Mouse (Mus musculus): ENCODE measurements around the gene Gpr88. TPM values are rescaled to one million over a fixed set of nuclear protein-coding genes. Genes with fewer than 3 reads are reported as not detected.
"Not testable (repeated sequence)": the region's sequence is repeated elsewhere in the genome, so short reads cannot be mapped to it uniquely, and the experiment has no call there.

The Gpr88 gene
- total RNA-seq, 2 experiments from 2014 or later = 0.14 TPM

DNA sequence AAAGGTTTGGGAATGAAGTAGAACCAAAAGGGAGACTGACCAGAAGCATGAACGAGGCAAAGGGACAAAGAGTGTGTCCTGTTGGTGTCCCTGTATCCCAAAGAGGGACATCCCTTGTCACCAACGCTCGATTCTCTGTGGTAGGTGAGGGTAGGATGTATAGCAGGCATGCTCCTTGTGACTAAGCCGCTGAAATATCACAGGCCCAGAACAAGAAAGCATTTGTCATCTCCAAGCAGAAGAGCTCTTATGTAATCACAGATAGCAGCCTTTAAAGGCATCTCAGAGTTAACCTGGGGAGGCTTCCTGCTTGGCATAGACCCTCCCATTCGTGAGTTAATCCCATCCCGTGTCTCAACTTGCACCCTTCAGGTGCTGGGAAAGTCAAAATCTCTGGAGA lies 8.8 kb downstream of the Gpr88 start:
- DNase-seq = no peak
- intact Hi-C loops (cut with DNase I) = no loop called here

- intact Hi-C loops (cut with DNase I) = no loop called here
- DNase-seq = no peak
Measured at GRCm38 (mm10) chr3:116242685-116243084, 10.6 kb downstream of the Gpr88 start.

- no peak for DNase-seq
- intact Hi-C loops (cut with DNase I) = no loop called here
Measured at GRCm38 (mm10) chr3:116237527-116237926, 15.8 kb downstream of the Gpr88 start.

- intact Hi-C loops (cut with DNase I) = no loop called here
- DNase-seq = no peak
Measured at GRCm38 (mm10) chr3:116236856-116237255, 16.4 kb downstream of the Gpr88 start.

DNA sequence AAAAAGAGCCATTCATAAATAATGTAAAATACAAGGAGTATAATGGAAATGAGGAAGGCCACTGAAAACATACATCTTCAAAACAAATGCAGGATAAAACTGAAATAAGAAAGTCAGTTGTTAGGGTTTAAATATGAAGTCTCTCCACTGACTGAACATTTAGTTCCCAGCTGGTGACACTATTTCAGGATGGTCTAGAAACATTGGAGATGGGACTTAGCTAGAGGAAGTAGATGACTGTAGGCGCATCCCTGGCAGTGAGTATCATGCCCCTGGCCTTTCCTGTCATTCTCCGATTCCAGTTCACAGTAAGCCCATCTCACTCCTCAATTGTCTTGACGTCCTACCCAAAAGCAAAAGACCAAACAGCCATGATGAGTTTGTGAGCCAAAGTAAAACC lies 19.8 kb downstream of the Gpr88 start:
- intact Hi-C loops (cut with DNase I) = no loop called here
- DNase-seq = no peak

DNA sequence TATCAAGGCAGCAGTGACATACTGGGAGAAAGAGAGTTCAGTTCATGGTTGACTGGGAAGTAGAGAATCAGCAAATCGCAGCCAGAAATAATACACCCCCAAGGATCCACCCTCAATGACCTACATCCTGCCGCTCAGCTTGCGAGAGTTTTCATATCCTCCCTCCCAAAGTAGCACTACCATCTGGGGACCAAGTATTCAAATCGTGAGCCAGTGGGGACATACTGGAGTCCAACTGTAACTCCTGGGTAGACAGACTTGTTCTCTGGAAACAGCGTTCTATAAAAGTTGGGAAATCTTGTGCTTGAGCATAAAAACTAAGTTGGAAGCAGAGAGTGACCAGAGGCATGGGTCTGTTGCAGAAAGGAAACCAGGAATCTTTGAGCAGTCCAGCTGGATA lies 20.5 kb downstream of the Gpr88 start:
- intact Hi-C loops (cut with DNase I) = no loop called here
- DNase-seq = no peak

DNA sequence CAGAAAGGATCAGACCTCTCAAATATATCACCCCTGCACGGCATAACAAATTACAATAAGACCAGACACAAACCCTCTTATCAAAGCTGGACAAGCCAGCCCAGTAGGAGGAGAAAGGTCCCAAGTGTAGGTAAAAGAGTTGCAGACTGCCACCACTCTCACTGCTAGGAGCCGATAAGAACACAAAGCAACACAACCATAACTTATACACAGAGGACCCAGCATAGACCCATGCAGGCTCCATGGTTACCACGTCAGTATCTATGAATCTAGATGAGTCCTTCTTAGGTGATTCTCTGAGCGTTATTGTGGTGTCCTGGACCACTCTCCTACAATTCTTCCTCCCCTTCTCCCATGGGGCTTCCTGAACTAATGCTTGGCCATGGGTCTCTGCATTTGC lies 24.0 kb downstream of the Gpr88 start:
- intact Hi-C loops (cut with DNase I) = no loop called here
- DNase-seq = no peak

GRCm38 (mm10) chr3:116228360-116229245 lies 24.7 kb downstream of the Gpr88 start:
- DNase-seq = no peak
- intact Hi-C loops (cut with DNase I) = no loop called here

DNA sequence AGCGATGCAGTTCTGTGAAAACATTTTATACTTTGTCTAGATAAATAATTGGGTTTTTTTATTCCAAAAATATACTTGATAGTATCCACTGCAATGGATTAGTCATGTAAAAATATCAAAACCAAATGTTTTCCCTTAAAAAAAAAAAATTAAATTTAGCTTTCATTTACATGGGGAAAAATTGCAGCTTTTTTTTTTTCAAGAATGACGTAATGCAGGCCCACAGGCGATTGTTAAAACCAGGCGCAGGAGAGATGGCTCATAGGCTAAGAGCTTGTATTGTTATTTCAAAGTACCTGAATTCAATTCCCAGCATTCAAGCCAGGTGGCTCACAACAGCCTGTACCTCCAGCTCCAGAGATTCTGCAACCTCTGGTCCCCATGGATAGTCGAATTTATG lies 25.9 kb downstream of the Gpr88 start:
- no peak for DNase-seq
- intact Hi-C loops (cut with DNase I) = no loop called here

- intact Hi-C loops (cut with DNase I) = no loop called here
- DNase-seq = no peak
Measured at GRCm38 (mm10) chr3:116226915-116227314, 26.4 kb downstream of the Gpr88 start.

DNA sequence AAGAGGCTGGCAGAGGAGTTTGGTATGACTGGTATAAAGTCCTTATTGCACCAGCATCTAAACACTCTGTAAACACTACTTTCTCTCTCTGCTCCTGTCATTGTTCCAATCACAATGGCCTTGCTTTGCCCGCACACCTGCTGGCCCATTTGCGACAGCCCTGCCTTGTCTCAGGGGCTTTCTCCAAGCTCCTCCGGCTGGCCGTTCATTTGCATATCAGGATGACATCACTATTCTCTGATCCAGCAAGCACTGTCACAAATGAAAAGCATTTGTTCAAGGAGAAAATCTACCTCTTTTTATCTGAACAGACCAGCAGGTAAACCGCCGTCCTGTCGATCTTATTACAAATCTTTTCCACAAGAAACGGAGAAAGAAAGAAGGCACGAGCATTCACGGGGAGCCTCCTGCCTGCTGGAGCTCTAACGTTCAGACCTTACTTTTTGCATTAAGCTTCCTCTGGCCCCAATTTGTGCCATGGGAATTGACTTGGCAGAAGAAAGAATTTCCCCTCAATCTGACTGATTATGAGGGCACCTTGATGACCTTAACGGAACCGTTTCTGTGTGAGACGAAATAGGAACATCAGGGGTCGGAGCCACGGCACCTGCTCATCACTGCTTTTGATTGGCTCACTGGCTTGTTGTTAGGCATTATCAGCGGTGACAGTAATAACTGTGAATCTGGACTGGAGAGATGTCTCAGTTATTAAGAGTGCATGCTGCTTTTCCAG lies 30.6 kb downstream of the Gpr88 start:
- peak in 1 of 2 experiments; percentile 15 for DNase-seq
- intact Hi-C loops (cut with DNase I) = no loop called here

DNA sequence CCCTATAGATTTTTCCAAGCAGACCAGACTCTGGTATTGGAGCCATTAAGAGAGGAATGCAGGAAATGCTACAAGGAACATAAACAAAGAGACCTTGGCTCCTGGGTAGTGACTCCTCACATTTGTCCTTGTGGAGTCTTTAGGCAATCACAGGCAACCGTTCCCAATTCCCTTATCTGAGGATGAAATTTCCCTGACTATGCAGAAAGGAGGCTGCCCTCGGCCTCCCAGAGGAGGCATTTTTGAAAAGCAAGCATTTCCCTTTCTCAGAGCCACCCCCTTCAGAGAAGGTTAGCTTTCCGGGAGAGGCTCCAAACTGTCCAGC lies 31.7 kb downstream of the Gpr88 start:
- peak; percentile 20 to 37 for DNase-seq
- intact Hi-C loops (cut with DNase I) = no loop called here

DNA sequence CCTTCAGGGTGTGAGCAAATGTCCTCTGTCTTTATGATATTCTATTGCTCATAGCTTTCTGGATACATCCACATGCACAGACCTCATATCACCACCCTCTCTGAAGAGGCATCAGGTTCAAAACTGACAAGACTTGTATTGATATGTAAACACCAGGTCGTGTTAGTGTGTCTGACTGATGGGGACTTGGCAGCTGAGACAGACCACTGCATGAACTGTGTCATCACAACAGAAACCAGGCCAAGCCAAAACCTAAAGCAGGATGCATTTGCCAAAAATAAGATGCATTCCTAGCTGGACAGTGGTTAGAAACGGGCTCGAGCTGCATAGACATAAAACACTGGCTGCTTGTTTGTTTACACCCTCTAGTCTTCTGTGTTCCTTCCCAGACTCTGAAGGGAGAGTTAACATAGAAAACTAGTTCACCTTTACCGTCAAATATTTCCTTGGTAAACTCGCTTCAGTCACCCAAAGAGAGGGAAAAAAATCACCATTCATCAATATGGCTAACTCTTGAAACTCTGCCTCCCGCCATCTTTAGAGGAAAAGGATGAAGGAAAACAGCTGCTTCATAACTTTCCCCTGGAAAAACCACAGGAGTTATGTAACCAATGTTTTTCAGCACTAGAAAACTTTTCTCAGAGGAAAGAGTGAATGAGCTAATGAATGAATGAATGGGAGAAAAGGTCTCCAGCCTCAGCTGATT lies 32.2 kb downstream of the Gpr88 start:
- intact Hi-C loops (cut with DNase I) = no loop called here
- DNase-seq = no peak

- DNase-seq; intact Hi-C loops (cut with DNase I): not testable (repeated sequence)
Measured at GRCm38 (mm10) chr3:116217398-116217797, 35.9 kb downstream of the Gpr88 start.

- DNase-seq = no peak
- intact Hi-C loops (cut with DNase I) = no loop called here
Measured at GRCm38 (mm10) chr3:116216261-116216660, 37.0 kb downstream of the Gpr88 start.

- intact Hi-C loops (cut with DNase I) = loop anchor here (2.0 kb wide), 1 partner anchor 171 kb away; no protein-coding TSS in a partner anchor
- no peak for DNase-seq
Measured at GRCm38 (mm10) chr3:116211639-116212038, 41.7 kb downstream of the Gpr88 start.

GRCm38 (mm10) chr3:116210720-116211121 lies 42.6 kb downstream of the Gpr88 start:
- no peak for DNase-seq
- intact Hi-C loops (cut with DNase I) = loop anchor here (2.0 kb wide), 1 partner anchor 170 kb away; no protein-coding TSS in a partner anchor

GRCm38 (mm10) chr3:116209214-116209613 lies 44.1 kb downstream of the Gpr88 start:
- no peak for DNase-seq
- intact Hi-C loops (cut with DNase I) = loop anchor here (5.0 kb wide), 1 partner anchor 87 kb away; no protein-coding TSS in a partner anchor

GRCm38 (mm10) chr3:116206306-116206834 lies 46.9 kb downstream of the Gpr88 start:
- DNase-seq = no peak
- intact Hi-C loops (cut with DNase I) = loop anchor here (5.0 kb wide), 1 partner anchor 84 kb away; no protein-coding TSS in a partner anchor

GRCm38 (mm10) chr3:116205346-116206219 lies 47.7 kb downstream of the Gpr88 start:
- no peak for DNase-seq
- intact Hi-C loops (cut with DNase I) = loop anchor here (5.0 kb wide), 1 partner anchor 83 kb away; no protein-coding TSS in a partner anchor
